Mouse (Mus musculus): ENCODE measurements around the gene Srgn.
"Not testable (repeated sequence)": the region's sequence is repeated elsewhere in the genome, so short reads cannot be mapped to it uniquely, and the experiment has no call there.

The Srgn gene

DNA sequence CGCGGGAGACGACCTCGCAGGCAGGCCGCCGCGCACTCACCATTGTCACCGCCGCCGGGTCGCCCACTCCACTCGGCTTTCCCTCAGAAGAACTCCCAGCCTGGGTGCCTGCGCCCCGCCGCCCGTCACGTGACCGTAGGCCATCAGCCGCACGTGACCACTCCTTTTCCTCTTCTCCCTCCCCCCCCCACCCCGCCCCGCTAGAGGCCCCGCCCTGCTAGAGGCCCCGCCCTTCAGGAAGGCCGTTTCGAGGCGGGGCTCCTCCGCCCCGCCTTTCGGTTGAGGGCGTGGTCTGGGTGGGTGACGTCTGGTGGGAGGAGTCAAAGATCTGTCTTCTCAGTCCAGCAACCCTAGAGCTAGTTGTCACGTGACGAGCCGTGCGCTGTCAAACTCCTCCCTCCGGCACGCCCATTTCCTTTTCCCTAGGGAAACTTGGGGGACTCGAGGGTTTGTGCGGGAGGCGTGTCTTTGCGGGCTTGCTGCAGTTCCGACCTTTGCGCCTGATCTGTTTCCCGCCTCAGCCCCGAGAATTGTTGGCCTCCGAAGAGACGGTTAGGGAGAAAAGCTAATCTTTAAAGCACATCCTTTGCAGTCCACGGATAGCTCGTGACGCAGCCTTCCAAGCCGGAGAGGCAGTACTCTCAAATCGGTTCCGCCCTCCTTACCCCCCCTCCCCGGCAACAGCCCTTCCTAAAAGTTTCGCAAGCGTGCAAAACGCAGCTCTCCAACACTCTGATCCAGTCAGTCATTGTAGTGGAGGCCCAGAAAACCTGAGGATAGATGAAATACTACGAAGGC lies 40.4 kb downstream of the Srgn start, which contains the start of gene Vps26a:
TSS of gene Vps26a (minus strand) at position 188 of the 798 bp plus-strand sequence.
- peak; percentile 97 to 98 for DNase-seq (ENCODE audit: low read depth in 1 of 2, low spot score in 2 of 2)

DNA sequence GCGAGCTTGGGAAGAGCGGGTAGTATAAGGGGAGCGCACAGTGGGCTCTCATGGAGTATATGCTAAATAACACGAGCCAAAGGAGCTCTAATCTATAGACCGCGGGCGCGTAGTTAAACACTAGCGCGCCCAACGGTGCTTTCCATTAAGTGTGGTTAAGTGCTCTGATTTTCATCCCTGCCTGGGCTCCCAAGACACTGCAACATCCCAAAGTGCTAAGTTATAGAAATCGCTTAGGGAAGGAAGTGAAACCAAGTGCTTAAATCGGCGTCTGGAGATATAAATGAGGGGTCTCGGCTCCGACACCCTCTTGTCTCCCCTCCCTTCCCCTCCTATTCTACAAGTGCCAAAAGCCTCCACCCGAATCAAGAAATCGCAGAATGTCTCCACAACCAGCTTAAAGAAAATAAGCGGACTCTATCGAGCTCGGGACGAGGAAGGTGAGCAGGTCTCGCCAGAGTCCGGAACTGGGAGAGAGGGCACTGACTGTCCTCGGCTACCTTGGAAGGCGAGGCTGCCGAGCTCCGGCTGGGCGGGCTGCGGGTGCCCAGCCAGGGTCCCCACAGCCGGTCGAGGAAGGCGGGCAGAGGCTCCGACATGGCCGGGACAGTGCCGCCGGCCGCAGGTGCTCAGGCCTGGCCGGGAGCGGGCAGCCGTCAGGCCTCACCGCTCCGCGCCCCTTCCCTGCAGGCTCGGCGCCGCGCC lies 41.2 kb downstream of the Srgn start:
- no peak for DNase-seq (ENCODE audit: low read depth in 1 of 2, low spot score in 2 of 2)

DNA sequence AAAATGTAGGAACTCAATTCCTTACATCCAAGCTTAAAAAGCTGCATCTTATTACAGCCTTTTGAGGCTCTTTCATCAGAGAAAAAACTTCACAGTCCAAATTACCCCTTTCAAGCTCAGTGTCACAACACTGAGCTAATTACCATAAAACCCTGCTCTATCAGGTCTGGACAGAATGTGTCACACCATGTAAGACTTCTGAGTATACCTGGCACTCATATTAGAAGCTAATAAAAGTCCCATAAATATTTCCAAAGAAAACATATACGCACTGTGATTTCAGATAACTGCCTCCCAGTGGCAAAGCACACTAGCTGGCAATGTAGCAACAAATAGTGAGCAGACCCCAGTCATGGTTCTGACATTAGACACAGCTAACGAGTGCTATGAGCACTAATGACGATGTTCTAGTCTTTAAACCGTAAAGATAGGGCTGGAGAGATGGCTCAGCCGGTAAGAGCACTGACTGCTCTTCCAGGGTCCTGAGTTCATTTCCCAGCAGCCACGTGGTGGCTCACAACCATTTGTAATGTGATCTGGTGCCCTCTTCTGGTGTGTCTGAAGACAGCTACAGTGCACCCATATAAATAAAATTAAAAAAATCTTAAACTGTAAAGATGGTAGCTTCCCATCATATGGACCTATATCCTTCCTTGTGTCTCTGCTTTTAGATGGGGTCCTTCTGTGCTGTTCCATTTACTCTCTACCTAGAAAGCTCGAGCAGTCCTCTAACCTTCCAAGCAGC lies 46.0 kb downstream of the Srgn start:
- no peak for DNase-seq (ENCODE audit: low read depth in 1 of 2, low spot score in 2 of 2)

DNA sequence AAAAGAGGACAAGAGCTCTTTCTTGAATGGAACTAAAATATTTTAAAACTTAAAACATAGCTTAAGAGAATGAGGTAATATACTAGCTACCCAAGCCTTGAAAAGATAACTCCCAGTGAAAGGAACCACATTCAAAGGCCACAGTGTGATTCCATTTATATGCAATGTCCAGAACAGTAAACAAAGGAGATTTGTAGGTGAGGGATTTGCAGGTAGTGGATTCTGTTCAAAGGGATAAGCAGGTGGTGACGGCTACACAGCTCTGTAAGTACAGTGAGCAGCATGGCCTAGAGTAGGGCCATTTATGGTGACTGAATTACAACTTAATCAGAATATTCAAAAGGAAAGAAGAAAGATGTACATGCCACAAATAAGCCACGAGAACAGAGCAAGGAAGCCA lies 50.3 kb downstream of the Srgn start:
- DNase-seq (ENCODE audit: low read depth in 1 of 2, low spot score in 2 of 2) = no peak

DNA sequence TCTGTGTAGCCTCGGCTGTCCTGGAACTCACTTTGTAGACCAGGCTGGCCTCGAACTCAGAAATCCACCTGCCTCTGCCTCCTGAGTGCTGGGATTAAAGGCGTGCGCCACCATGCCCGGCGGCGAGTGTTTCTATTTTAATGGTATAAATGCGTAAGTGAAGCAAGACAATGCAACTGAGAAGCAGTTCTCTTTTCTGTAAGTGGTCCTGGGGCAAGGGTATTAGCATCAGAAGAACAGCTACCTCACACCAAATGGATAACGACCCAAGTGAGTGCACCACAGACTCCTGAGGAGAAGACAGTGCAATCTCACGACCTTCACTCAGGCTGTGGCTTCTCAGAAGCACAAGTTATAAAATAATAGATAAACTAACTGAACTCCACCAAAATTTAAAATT lies 52.3 kb downstream of the Srgn start:
- DNase-seq (ENCODE audit: low read depth in 1 of 2, low spot score in 2 of 2) = no peak

DNA sequence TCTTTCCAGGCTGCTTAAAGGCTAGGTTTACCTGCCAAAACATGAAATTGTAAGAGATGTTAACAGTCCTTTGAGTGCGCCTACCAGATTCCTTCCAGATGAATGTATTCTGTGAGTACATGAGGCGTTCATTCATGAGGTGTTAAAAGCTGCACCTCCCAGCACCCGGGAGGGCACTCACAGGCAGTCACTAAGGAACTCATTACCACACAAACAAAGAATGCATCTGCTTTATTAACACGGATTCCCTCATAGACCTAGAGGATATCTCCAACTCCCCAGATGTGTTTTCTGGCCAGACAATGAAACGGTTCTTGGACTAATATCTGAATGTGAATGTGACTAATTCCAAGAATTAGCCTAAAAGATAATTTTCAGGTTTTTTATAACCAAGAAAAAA lies 56.1 kb downstream of the Srgn start:
- no peak for DNase-seq (ENCODE audit: low read depth in 1 of 2, low spot score in 2 of 2)

DNA sequence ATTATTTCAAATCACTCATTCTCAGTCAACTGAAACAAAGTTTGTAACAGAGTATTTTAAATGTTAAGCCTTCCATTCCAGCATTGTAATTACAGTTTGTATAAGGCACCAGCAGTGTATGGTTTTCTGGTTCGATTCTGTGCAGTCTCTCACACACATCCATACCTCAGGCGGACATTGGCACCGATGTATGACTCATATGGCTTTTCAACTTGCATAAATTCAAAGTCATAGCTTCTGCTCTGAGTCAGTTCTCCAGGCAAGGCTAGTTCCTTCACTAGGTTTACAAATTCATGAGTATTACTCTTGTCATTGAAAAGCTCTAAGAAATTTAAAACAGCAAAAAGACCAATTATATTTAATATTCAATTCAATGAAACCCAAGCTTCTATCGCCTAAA lies 57.5 kb downstream of the Srgn start:
- no peak for DNase-seq (ENCODE audit: low read depth in 1 of 2, low spot score in 2 of 2)

DNA sequence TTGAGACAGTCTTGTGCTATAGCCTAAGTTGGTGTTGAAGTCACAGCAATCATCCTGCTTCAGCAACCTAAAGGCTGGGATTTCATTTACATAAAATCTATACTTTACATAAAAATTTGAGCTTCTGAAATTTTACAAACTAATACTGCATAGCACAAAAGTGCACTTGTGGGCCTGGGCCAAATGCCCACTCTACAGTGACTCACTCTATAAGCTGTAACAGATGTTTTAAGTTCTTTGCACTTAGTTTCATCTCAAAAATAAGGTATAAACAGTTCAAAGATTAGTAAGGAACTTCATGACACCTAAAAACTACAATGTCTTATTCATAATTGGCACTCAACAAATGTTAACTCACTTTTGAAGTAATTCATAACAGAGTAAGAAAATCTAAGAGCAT lies 65.9 kb downstream of the Srgn start:
- DNase-seq (ENCODE audit: low read depth in 1 of 2, low spot score in 2 of 2) = no peak

DNA sequence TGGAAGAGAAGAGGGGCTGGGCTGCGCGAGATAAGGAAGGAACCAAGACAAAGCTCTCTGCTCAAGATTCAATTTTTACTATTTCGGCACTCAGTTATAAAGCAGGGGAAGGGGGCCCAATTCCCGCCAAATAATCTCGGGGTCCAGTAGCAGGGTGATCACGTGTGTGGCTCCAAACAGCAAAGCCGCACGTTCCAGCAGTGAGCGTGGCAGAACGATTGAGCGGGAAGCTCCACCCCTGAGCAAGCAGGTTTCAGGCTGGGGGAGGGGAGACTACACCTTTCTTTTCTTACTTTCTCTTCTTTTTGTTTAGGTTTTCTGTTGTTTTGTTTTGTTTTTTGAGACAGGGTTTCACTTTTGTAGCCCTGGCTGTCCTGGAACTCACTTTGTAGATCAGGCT lies 75.2 kb downstream of the Srgn start:
- not testable (repeated sequence) for DNase-seq (ENCODE audit: low read depth in 1 of 2, low spot score in 2 of 2)

DNA sequence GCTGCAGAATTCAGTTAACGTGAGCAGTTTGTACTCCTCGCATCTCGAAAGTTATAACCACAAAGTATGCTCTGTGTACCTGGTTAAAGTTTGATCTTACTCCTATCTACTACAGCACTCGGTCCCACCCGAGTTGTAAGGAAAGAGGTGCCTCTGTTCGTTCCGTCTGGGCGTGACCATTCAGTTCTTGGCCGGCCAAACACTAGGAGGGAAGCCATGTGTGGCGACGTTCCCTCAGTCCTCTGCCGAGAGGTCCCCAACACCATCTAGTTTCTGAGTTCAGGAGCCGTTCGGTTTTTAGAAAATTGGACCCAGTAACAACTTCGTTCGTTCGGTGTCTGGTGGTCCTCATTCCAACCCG lies 77.0 kb downstream of the Srgn start:
- DNase-seq (ENCODE audit: low read depth in 1 of 2, low spot score in 2 of 2) = no peak

DNA sequence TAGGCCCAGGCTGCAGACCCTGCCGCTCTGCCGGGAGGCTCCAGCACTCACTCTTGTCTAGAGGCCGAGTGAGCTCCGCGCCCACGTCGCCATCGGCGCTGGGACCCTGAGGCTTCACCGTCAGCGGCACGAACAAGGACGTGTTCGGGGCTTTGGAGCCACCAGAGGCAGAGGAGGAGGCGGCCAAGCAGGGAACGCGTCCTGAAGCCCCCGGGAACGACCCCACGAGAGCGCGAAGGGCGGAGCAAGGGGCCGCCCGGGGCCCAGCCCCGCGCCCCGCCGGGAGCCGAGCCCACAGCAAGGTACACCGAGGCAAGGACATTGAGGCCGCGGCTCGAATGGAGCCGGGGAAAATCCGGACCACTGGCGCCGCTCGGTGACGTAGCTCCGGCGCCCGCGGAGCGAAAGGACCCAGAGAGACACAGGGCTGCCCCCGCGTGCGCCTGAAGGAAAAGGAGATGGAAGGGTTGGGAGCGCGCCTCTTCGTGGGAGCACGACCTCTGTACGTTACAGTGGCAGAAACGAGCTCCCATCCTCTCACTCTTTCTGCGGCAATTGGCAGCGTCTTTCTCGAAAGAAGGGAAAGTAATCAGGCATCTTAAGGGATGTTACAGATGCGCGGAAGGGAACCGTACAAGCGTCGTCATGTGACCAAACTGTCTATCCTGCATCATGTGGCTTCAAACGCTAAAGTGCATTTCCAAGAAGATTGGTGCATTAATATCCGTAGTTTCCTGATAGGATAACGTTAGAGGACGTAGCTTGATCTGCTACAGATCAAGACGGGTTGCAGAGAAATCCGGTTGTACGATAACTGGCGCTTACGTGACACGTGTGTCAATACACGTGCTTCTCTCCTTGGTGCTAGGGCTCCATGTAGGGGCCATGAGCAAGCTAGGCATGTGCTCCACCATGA lies 77.6 kb downstream of the Srgn start, which contains the start of the genes 4930507D05Rik and Supv3l1:
TSS of gene 4930507D05Rik (plus strand) at position 126 of the 916 bp plus-strand sequence.
TSS of gene Supv3l1 (minus strand) at position 375 of the 916 bp plus-strand sequence.
- DNase-seq (ENCODE audit: low read depth in 1 of 2, low spot score in 2 of 2) = peak; percentile 66 to 90
